Mouse (Mus musculus) midbrain, embryonic 10.5 days (tissue): ENCODE measurements at regions not wholly inside any gene's neighbourhood (a gene's known extent, or its start where the extent isn't known, plus 50 kb on each side); places are given as distances from the start of the nearest gene placed in this dataset.

Source experiments
- DNase-seq: peaks from one replicate; pipeline ENCODE4 v3.0.0-alpha.2; 2017; ENCODE audit warnings: low spot score
- H3K27ac ChIP-seq: fragments of 300-500 bp; sonication (generic); replicated peaks from 2 replicates; pipeline ENCODE4 v1.5.1; 2016; ENCODE audit warnings: mild to moderate bottlenecking
- H3K27me3 ChIP-seq: fragments of 300-500 bp; sonication (generic); 2 replicates; pipeline ENCODE4 v1.6.1; 2016; ENCODE audit warnings: low read depth, mild to moderate bottlenecking; ENCODE audit not compliant: poor library complexity, severe bottlenecking
- H3K36me3 ChIP-seq: fragments of 300-500 bp; sonication (generic); 2 replicates; pipeline ENCODE4 v1.6.1; 2016; ENCODE audit warnings: mild to moderate bottlenecking, moderate library complexity
- H3K4me1 ChIP-seq: fragments of 300-500 bp; sonication (generic); 2 replicates; pipeline ENCODE4 v1.6.1; 2016
- H3K4me3 ChIP-seq: fragments of 300-500 bp; sonication (generic); 2 replicates; pipeline ENCODE4 v1.5.1; 2016; ENCODE audit warnings: mild to moderate bottlenecking, moderate library complexity
- H3K9me3 ChIP-seq: fragments of 300-500 bp; sonication (generic); replicated peaks from 2 replicates; pipeline ENCODE4 v1.6.1; 2016; ENCODE audit warnings: mild to moderate bottlenecking
- WGBS: fragments of 180-500 bp; shearing (Covaris S2); methylation state at CpG from one replicate; pipeline ENCODE4 v1.1.7; 2016; 5-methylcytosine and 5-hydroxymethylcytosine counted together

DNA sequence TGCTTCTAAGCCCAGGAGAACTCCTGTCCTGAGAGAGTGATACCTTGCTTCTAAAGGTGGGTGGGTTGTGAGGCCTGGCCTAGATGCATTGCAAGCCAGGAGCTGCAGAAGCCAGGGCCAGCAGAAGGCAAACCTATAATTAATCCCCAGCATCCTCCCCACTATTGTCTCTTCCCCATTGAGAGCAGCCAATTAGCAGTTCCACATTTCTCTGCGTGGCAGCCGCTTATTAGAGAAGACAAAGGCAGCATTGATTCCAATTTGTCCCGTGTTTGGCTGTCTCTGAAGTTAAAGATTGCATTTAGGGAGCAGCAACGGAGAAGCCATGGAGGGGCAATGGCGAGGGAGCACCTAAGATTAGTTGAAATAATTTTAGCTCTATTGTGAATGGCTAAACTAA is 171.2 kb upstream of the Grik3 start:
- Histone ChIP-seq H3K27ac (no peak overlapping the region), H3K27me3 (peaks cover 43% of the 10 kb centered on the region)

DNA sequence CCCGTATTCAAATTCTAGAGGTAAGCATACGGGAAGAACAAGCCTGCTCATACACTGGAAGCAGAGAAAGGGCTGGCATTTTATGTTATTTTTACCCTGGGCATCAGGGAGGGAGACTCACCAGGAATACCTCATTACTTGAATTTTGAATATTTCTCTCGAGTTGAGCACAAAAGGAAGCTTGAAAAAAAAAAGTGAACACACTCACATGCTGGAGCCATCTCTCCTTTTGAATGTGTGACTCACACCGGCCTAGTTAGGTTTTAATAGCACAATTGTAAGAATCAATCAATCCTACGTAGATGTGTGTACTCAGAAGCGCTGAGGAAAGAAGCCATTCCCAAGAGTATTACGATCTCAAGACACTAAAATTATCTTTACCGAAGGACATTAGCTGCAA is 172.2 kb upstream of the Grik3 start:
- DNase-seq: no peak
- Histone ChIP-seq H3K4me3 (no peak overlapping the region), H3K36me3 (no peaks in the 10 kb centered on the region), H3K27me3 (peaks cover 45% of the 10 kb centered on the region), H3K4me1 (peaks cover 21% of the 10 kb centered on the region), H3K27ac (no peak overlapping the region), H3K9me3 (no peaks in the 10 kb centered on the region)
- 55% methylated on average over 8 of the region's 8 CpGs for WGBS

More for the DNA sequence above, 171.2 kb upstream of the Grik3 start:
- Histone ChIP-seq H3K9me3 (no peaks in the 10 kb centered on the region), H3K4me1 (peaks cover 15% of the 10 kb centered on the region), H3K36me3 (no peaks in the 10 kb centered on the region), H3K4me3 (no peak overlapping the region)
- 51% methylated on average over 5 of the region's 5 CpGs for WGBS
- no peak for DNase-seq

DNA sequence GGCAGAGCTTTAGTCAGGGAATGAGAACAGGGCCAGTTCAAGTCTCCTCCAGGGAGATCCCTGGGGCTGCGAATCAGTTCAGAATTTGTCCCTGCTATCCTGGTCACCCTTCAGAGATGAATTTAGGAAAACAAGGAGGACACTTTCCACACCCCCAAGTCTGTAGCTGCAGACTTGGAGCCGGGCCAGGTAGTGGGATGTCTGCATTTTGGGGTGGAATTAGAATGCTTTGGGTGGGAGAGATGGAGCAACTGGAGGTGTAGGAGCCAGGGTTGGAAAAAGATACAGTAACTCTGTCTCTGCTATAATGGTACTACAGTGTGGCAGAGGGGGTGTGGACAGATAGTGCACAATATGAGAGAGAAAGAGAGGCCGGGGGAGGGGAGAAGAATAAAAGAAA is 173.6 kb upstream of the Grik3 start:
- WGBS: 86% methylated on average over 3 of the region's 3 CpGs
- no peak for DNase-seq
- Histone ChIP-seq H3K4me3 (no peak overlapping the region), H3K27me3 (peaks cover 52% of the 10 kb centered on the region), H3K9me3 (no peaks in the 10 kb centered on the region), H3K4me1 (peaks cover 28% of the 10 kb centered on the region), H3K27ac (no peak overlapping the region), H3K36me3 (no peaks in the 10 kb centered on the region)

DNA sequence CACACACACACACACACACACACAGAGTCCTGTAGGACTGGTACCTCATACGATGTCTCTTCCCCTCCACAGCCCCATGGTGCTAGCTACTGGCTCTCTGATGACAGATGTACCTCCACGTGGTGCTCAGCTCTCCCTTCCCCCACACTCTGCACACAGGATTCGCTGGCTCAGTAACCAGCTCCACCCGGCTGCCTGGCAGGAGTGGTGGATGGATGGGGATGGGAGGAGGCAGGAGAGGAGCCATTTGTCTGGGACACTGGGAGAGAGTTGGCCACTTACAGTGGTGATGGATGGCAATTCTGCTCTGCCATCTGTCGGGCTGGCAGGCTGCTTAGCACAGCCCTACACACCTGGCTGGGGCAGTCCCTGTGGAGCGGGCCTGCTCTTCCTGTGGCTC is 174.7 kb upstream of the Grik3 start:
- no peak for DNase-seq
- H3K4me1 ChIP-seq: peaks cover 28% of the 10 kb centered on the region
- peak overlapping the region; percentile 42; the same call in 1 of the 2 replicates for H3K27ac ChIP-seq
- H3K9me3 ChIP-seq: no peaks in the 10 kb centered on the region
- H3K27me3 ChIP-seq: peaks cover 52% of the 10 kb centered on the region
- no peaks in the 10 kb centered on the region for H3K36me3 ChIP-seq
- WGBS: 30% methylated on average over 6 of the region's 6 CpGs
- H3K4me3 ChIP-seq: no peak overlapping the region

DNA sequence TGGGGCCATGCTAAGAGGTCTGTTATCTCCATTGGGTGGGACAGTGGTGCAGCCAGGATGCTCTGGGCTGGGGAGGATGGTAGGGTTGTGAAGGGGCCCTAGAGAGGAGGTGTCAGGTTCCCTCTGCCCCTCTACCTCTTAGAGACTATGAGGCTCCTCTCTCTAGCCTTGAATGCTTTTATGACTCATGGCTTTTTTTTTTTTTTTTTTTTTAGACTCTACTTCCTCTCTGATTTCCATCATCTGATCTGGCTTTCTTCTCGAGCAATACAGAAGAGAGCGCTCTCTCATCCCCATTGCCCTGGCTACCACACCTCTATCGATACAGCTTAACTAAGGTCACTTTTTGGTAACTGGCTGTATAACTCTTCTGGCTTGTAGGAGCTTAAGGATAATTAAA is 176.6 kb upstream of the Grik3 start:
- H3K9me3 ChIP-seq: no peaks in the 10 kb centered on the region
- H3K4me1 ChIP-seq: peaks cover 28% of the 10 kb centered on the region
- DNase-seq: no peak
- peaks cover 48% of the 10 kb centered on the region for H3K27me3 ChIP-seq
- 0 out of 2 replicates have a peak overlapping the region, but pooled peaks have one; percentile 3 for H3K27ac ChIP-seq
- H3K4me3 ChIP-seq: no peak overlapping the region
- no peaks in the 10 kb centered on the region for H3K36me3 ChIP-seq
- WGBS: 84% methylated on average over 3 of the region's 3 CpGs

DNA sequence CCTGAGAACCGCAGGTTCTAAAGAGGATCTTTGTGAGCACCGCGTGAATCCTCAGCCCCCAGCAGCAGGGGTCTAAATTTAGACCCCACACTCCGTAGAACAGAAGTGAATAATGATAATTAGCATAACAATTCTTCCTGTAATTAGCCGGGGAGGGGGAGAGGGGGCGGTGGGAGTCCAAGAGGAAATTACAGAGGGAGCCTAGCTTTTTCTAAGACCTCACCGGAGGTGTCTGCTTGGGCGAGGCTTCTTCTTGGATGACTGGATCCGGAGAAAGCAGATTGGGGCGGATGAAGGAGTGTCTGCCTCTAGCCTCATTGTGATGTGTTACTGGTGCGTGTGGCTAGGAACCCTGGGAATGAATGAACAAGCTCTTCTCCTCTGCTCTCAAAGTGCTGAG is 177.2 kb upstream of the Grik3 start:
- DNase-seq: no peak
- WGBS: 2% methylated on average over 11 of the region's 11 CpGs

DNA sequence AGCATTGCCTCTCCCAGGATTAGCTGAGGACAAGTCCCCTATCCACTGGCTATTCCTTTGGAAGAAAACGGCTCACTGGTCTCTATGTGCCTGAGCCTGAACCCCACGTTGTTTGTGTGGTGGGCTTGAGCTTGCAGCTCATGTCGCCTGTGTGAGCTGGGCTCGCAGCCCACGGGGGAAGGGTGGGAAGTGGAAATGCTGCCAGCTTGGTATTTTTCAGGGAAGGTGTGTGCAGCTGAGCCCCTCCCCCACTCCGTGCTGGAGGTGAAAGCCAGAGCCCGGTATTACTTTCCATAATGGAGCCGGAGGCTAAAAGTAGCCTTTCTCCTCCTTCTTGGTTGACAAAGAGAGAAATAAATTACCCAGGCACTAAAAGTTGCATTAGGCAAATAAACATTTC is 180.5 kb upstream of the Zc3h12a start:
- WGBS: 55% methylated on average over 8 of the region's 8 CpGs
- H3K27ac ChIP-seq: no peak overlapping the region
- H3K9me3 ChIP-seq: no peaks in the 10 kb centered on the region
- H3K27me3 ChIP-seq: peaks cover 8% of the 10 kb centered on the region; the same call in 1 of the 2 replicates
- H3K4me3 ChIP-seq: no peak overlapping the region
- DNase-seq: no peak
- peaks cover 12% of the 10 kb centered on the region for H3K4me1 ChIP-seq
- H3K36me3 ChIP-seq: no peaks in the 10 kb centered on the region

More for the DNA sequence above, 177.2 kb upstream of the Grik3 start:
- H3K36me3 ChIP-seq: no peaks in the 10 kb centered on the region
- peaks cover 29% of the 10 kb centered on the region for H3K4me1 ChIP-seq
- H3K4me3 ChIP-seq: no peak overlapping the region
- H3K27me3 ChIP-seq: peaks cover 43% of the 10 kb centered on the region
- H3K27ac ChIP-seq: no peak overlapping the region
- no peaks in the 10 kb centered on the region for H3K9me3 ChIP-seq

DNA sequence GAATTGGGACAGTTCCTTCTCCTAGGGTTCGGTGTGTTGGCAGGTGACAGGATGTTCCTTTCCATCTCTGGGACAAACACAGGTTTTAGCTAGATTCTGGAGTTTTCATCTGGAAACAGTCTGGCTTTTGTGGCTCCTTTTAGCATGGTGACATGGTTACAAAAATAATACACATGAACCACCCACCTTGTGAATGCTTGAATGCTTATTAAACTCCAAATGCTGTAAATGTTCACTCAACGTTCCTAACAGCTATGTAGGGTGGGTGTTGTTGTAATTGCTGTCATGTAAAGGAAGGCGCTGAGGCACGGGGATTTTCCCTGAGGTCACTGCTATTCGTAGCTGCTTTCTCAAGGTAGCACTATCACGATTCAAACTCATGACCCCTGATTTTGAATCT is 178.1 kb upstream of the Zc3h12a start:
- Histone ChIP-seq H3K9me3 (no peaks in the 10 kb centered on the region), H3K4me1 (peaks cover 10% of the 10 kb centered on the region), H3K4me3 (no peak overlapping the region), H3K27ac (no peak overlapping the region), H3K27me3 (peaks cover 7% of the 10 kb centered on the region; the same call in 1 of the 2 replicates), H3K36me3 (no peaks in the 10 kb centered on the region)
- 82% methylated on average over 6 of the region's 6 CpGs for WGBS
- no peak for DNase-seq

DNA sequence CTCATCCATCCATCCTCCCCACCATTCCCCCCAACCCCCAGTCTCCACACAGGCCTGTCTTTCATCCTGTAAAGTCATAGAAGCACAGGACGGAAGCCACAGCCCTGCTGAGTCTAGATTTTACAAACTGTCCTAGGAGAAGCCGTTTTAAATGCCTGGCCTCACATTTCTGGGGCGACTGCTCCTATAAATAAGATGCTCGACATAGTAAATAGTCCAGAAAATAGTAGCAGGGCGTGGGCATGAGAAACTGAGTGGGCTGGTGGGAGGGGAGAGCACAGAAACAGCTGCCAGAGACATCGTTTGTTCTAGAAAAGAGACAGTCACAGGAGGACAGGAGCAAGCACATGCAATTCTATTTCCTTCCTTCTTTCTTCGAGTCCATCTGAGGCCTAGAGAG is 175.0 kb upstream of the Zc3h12a start:
- H3K9me3 ChIP-seq: no peaks in the 10 kb centered on the region
- H3K4me3 ChIP-seq: no peak overlapping the region
- no peak for DNase-seq
- WGBS: 75% methylated on average over 7 of the region's 7 CpGs
- no peaks in the 10 kb centered on the region for H3K36me3 ChIP-seq
- H3K27me3 ChIP-seq: peaks cover 16% of the 10 kb centered on the region; the same call in 1 of the 2 replicates
- H3K27ac ChIP-seq: no peak overlapping the region
- peaks cover 7% of the 10 kb centered on the region; the same call in 1 of the 2 replicates for H3K4me1 ChIP-seq

DNA sequence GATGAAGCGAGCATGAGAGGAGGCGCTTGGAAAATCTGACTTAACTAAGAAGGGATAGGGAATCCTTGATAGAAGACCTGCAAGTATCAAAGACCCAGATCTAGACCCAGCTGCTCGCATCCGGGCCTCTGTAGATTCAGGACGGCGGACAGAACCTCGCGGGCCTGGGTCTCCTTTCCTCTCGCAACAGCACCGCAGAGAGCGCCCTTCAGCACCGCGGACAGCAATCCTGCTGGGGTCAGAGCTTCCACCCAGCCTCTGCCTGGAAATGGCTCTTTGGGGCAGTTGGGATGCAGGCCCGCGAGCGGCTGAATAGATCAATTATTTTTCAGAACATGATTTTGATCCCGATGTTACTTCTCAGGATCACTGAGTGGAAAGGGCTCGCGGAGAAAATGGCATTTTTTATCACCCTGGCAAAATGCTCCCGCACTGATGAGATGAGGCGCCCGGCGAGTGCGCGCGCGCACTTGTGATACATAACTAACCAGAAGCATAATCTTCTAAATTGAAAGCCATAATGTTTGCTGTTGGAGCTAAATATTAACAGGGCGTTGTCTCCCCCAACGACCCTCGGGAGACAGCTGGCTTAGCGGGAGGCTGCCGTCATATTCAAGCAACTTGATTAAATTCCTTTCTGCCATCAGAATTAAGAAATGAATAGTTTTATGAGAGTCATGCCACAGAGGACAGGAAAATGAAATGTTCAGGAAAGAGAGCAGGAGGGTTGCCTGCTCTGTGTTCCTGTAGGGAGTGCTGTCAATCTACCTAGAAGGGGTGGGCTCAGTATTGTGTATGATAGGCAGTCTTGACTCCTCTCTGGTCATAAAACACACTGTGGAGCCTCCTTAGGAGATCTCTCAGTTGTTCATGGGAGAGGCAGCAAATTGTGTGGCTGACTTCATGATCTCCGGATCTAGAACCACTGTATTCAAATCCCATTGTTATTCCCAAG is 173.1 kb upstream of the Zc3h12a start:
- H3K27me3 ChIP-seq: peaks cover 16% of the 10 kb centered on the region; the same call in 1 of the 2 replicates
- H3K27ac ChIP-seq: no peak overlapping the region
- WGBS: 24% methylated on average over 33 of the region's 33 CpGs
- no peaks in the 10 kb centered on the region for H3K36me3 ChIP-seq
- H3K9me3 ChIP-seq: no peaks in the 10 kb centered on the region
- peaks cover 7% of the 10 kb centered on the region for H3K4me1 ChIP-seq
- peak; percentile 84 for DNase-seq
- H3K4me3 ChIP-seq: no peak overlapping the region

DNA sequence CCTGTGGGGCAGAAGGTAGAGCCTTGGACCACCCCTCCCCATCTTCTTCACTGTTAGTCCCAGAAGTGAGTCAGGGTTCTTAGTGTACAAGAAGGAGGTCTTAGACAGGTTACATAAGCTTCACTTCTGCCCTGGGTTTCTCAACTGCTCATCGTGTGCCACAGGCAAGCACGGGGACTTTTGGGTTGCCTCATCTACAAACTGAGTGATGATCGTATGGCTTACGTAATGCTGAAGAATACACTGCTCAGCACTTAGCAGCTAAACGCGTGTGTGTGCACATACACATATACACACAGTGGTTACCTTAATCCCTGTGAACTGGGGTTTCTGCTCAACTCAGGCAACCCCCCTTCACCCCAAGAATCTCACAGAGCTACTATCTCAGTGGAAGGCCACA is 163.1 kb upstream of the Zc3h12a start:
- DNase-seq: no peak
- Histone ChIP-seq H3K27me3 (0 out of 2 replicates have a peak, but pooled peaks cover 5% of the 10 kb centered on the region), H3K9me3 (no peaks in the 10 kb centered on the region), H3K4me3 (no peak overlapping the region), H3K4me1 (peaks cover 13% of the 10 kb centered on the region), H3K36me3 (no peaks in the 10 kb centered on the region), H3K27ac (no peak overlapping the region)
- 84% methylated on average over 6 of the region's 6 CpGs for WGBS

DNA sequence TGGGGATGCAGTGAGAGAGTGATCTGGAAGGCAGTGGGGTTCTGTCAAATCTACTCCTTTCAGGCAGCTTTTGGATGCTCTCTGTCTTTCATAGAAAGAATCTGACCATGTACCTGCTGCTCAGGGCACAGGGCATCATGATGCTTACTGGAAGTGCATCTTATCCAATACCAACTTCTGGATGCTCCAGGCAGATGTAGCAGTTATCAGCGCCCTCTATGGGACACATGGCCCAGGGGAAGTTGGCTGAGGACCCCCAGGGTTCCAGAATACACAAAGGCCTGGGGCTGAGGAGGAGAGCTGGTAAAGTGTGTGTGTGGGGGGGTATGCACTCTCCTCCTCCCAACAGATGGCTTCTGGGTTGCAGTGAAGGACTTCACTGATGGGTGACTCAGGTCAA is 162.1 kb upstream of the Zc3h12a start:
- H3K4me1 ChIP-seq: peaks cover 13% of the 10 kb centered on the region
- H3K9me3 ChIP-seq: no peaks in the 10 kb centered on the region
- H3K27ac ChIP-seq: no peak overlapping the region
- H3K27me3 ChIP-seq: 0 out of 2 replicates have a peak, but pooled peaks cover 8% of the 10 kb centered on the region
- H3K4me3 ChIP-seq: no peak overlapping the region
- no peak for DNase-seq
- no peaks in the 10 kb centered on the region for H3K36me3 ChIP-seq
- 8% methylated on average over 1 of the region's 1 CpGs for WGBS

DNA sequence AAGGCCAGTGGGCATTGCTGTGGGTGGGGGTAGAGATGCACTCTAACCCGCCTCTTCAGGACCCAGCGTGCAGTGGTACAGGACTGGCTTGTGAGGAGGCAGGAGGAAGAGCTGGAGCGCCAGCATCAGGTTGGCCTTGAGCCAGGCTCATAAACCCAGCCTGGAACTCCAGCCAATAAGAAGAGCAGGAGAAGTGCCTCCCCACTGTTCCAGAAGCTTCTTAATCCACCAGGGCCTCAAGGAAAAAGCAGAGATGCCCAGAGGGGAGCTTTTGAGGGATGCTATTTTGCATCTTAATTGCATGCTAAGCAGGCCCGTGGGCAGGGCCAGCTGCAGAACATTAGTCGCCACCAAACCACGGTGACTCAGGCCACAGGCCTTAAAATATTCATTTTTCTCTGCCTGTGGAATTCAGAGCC is 161.4 kb upstream of the Zc3h12a start:
- 55% methylated on average over 6 of the region's 6 CpGs for WGBS
- no peak for DNase-seq

More for the DNA sequence above, 161.4 kb upstream of the Zc3h12a start:
- H3K9me3 ChIP-seq: no peaks in the 10 kb centered on the region
- no peak overlapping the region for H3K4me3 ChIP-seq
- H3K36me3 ChIP-seq: no peaks in the 10 kb centered on the region
- no peak overlapping the region for H3K27ac ChIP-seq
- H3K27me3 ChIP-seq: peaks cover 14% of the 10 kb centered on the region
- peaks cover 13% of the 10 kb centered on the region for H3K4me1 ChIP-seq
